Mouse (Mus musculus) intestine, embryonic 15.5 days (tissue): Measurements from ENCODE around the gene Arl10. TPM values are rescaled to one million over a fixed set of nuclear protein-coding genes. Genes with fewer than 3 reads are reported as not detected.
A peak's percentile ranks its signal among the peaks of the same experiment; 100 is the strongest.

Experiments
- ATAC-seq: fragments of 200-750 bp; cut with Nextera tagmentation; 2 replicates; pipeline ENCODE4 v1.8.0; 2017; ENCODE audit warnings: moderate TSS enrichment, moderate library complexity
- H3K27ac ChIP-seq: fragments of 300-500 bp; sonication (generic); 2 replicates; pipeline ENCODE4 v1.5.1; 2015; ENCODE audit warnings: mild to moderate bottlenecking, inconsistent platforms
- H3K27me3 ChIP-seq: fragments of 300-500 bp; sonication (generic); replicated peaks from 2 replicates; pipeline ENCODE4 v1.6.1; 2015; ENCODE audit warnings: inconsistent platforms
- H3K36me3 ChIP-seq: fragments of 300-500 bp; sonication (generic); 2 replicates; pipeline ENCODE4 v1.6.1; 2015; ENCODE audit warnings: inconsistent platforms
- H3K4me1 ChIP-seq: fragments of 300-500 bp; sonication (generic); replicated peaks from 2 replicates; pipeline ENCODE4 v1.6.1; 2015; ENCODE audit warnings: inconsistent platforms
- H3K4me2 ChIP-seq: fragments of 300-500 bp; sonication (generic); replicated peaks from 2 replicates; pipeline ENCODE4 v1.6.1; 2015; ENCODE audit warnings: mild to moderate bottlenecking, inconsistent platforms
- H3K4me3 ChIP-seq: fragments of 300-500 bp; sonication (generic); replicated peaks from 2 replicates; pipeline ENCODE4 v1.5.1; 2015; ENCODE audit warnings: inconsistent platforms
- H3K9ac ChIP-seq: fragments of 300-500 bp; sonication (generic); 2 replicates; pipeline ENCODE4 v1.6.1; 2015; ENCODE audit warnings: inconsistent platforms
- H3K9me3 ChIP-seq: fragments of 300-500 bp; sonication (generic); 2 replicates; pipeline ENCODE4 v1.6.1; 2016; ENCODE audit warnings: inconsistent platforms
- WGBS: fragments of 180-500 bp; shearing (Covaris S2); methylation state at CpG from one replicate; pipeline ENCODE4 v1.1.7; 2015; 5-methylcytosine and 5-hydroxymethylcytosine counted together
- polyA plus RNA-seq: library from polyadenylated mRNA; unstranded; fragments of >200 nt; fragmentation: Nextera tagmentation; extraction: Ambion mirVana; gene quantifications from 2 replicates; pipeline ENCODE4 v1.2.1, GENCODE M21; 2015

The Arl10 gene
- polyA plus RNA-seq, 1 experiment from 2014 or later = 21.7 TPM

DNA sequence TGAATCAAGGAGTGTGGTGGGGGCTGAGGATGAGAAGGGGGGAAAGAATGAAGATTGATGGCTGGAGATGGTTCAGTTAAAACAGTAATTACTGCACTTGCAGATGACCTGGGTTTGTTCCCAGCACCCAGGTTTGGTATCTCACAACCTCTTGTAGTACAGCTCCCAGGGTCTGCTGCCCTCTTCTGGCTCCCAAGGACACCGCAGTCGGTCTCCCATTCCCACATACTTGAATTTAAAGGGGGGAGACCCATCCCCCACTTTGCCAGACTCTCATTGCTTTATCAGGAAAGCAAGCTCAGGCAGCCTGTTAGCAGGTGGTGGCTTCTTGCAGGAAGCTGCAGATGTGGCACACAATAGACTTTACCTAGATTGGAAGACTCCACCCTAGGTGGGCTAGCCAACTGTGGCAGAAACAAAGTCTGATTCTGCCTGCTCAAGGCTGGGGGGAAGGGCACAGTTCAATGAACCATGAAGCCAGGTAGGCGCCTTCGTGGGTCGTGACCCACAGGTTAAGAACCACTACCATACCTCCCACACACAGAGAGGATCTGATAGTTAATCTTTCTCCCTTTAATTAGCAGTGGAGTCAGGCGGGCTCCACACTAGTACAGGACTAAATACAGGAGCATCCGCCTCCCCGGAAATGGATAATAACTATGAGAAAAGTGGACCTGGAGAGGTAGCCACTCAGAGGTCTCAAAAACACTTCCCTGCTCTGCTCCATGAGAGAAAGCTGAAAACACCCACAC lies 9.0 kb upstream of the Arl10 start:
- WGBS = 44% methylated on average over 8 of the region's 8 CpGs

DNA sequence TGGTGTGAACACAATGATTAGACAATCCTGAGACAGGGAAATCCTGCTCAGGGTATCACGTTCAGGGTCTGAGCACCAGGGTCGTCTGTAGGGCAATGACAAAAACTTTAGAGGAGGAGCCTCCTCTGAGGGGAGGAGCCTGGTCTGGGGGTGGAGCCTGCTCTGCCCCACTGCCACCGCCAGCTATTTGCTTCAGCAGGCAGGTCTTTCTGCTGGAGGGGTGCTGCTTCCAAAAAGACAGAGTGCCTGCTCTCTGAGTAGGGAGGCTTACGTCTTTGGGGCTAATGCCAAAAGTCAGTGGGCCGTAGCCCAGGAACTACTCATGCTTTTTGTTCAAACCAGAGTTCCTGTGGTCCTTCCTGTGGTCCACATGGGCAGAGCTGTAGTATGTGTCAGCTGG lies 6.4 kb upstream of the Arl10 start:
- 45% methylated on average over 5 of the region's 5 CpGs for WGBS
- Histone ChIP-seq H3K36me3 (no peaks in the 10 kb centered on the region), H3K27me3 (no peaks in the 10 kb centered on the region), H3K9me3 (no peaks in the 10 kb centered on the region), H3K4me2 (no peak overlapping the region), H3K4me1 (peaks cover 11% of the 10 kb centered on the region; the same call in 1 of the 2 replicates), H3K4me3 (no peak overlapping the region), H3K9ac (no peak overlapping the region), H3K27ac (no peak overlapping the region)
- ATAC-seq = no peak

More for the DNA sequence above, 9.0 kb upstream of the Arl10 start:
- Histone ChIP-seq H3K4me1 (peaks cover 11% of the 10 kb centered on the region; the same call in 1 of the 2 replicates), H3K4me2 (peak overlapping the region; percentile 87), H3K4me3 (peak overlapping the region; percentile 99), H3K27me3 (no peaks in the 10 kb centered on the region), H3K9ac (no peak overlapping the region), H3K27ac (peak overlapping the region; percentile 29; the same call in 1 of the 2 replicates), H3K9me3 (no peaks in the 10 kb centered on the region), H3K36me3 (peaks cover 2% of the 10 kb centered on the region)
- peak; percentile 61 for ATAC-seq

DNA sequence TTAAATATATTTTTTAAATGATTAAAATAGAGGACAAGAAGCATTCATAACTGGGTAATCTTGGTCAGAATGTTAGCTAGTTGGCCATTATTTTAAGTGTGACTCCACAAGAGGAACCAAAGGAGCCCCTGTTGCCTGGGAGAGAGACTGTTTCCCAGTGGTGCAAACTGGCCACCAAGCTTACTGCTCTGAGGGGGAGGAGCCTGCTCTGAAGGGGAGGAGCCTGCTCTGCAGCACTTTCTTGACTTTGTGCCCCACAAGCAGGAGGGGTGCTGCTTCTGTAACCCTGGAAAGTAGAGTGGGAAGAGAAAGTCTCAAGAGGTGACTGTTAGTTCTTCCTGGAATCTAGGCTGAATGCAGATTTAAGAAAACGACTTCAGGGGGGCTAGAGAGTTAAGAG lies 5.5 kb upstream of the Arl10 start:
- no peaks in the 10 kb centered on the region for H3K27me3 ChIP-seq
- no peak overlapping the region for H3K4me2 ChIP-seq
- ATAC-seq = no peak
- H3K36me3 ChIP-seq = no peaks in the 10 kb centered on the region
- no peaks in the 10 kb centered on the region for H3K9me3 ChIP-seq
- H3K4me1 ChIP-seq = peaks cover 8% of the 10 kb centered on the region; the same call in 1 of the 2 replicates
- H3K27ac ChIP-seq = no peak overlapping the region
- no peak overlapping the region for H3K9ac ChIP-seq
- no peak overlapping the region for H3K4me3 ChIP-seq
- WGBS = 56% methylated on average over 1 of the region's 1 CpGs

DNA sequence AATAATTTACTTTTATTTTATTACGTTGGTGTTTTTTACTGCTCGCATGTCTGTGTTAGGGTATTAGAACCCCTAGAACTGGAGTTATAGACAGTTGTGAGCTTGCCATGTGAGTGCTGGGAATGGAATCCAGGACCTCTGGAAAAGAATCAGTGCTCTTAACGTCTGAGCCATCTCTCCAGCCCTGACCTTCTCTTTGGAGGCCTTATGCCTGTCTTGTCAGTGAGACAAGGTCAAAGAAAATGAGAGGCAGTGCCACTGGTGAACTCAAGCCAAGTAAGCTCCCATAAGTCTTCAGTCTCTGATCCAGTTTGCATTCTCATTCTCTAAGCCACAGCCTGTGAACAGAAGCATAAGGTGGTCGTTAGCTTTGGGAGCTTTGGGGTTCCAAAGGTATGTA lies 4.1 kb upstream of the Arl10 start:
- Histone ChIP-seq H3K4me3 (no peak overlapping the region), H3K27me3 (no peaks in the 10 kb centered on the region), H3K9ac (no peak overlapping the region), H3K4me1 (peaks cover 5% of the 10 kb centered on the region), H3K4me2 (no peak overlapping the region), H3K36me3 (no peaks in the 10 kb centered on the region), H3K27ac (no peak overlapping the region), H3K9me3 (no peaks in the 10 kb centered on the region)
- WGBS = 76% methylated on average over 4 of the region's 4 CpGs
- no peak for ATAC-seq

DNA sequence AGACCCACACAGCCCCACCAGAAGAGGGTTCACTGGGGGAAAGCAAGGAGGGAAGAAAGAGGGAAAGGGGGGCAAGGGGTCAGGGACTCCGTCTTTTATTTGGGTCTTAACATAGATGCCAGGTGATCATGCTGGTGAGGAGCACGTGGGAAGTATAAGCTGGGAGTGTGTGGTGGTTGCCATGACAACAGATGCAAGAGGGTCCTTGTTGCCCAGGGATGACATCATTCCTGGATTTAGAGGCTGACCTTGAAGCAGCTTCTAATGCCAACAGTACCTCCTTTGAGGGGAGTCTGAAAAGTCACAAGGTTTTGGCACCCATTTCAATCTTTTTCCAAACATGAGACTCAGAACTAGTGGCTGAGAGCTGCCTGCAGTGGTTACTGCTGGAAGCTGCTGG lies 3.2 kb upstream of the Arl10 start:
- Histone ChIP-seq H3K4me2 (no peak overlapping the region), H3K4me3 (no peak overlapping the region)
- WGBS = 42% methylated on average over 2 of the region's 2 CpGs

DNA sequence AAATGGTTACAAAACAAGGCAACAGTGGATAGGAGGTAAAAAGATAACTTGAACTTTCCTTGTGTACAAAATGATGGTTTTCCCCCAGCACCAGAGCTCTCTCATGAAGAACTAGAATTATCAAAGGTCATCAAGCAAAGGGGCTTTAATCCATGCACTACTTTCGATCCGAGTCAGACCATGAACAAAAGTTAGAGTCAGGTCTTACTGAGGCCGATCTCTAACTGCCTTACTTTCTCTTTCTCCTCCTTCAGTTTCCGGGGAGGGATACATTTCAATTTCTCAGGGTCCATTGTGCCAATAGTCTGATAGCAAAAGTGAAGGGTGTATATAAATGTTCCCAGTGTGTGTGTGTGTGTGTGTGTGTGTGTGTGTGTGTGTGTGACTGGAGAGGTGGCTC lies 2.2 kb upstream of the Arl10 start:
- Histone ChIP-seq H3K4me1 (peaks cover 6% of the 10 kb centered on the region), H3K27ac (no peak overlapping the region), H3K27me3 (no peaks in the 10 kb centered on the region), H3K9me3 (no peaks in the 10 kb centered on the region), H3K4me2 (no peak overlapping the region), H3K4me3 (no peak overlapping the region), H3K9ac (no peak overlapping the region), H3K36me3 (no peaks in the 10 kb centered on the region)
- no peak for ATAC-seq
- 80% methylated on average over 4 of the region's 4 CpGs for WGBS

More for the DNA sequence above, 3.2 kb upstream of the Arl10 start:
- Histone ChIP-seq H3K9me3 (no peaks in the 10 kb centered on the region), H3K36me3 (no peaks in the 10 kb centered on the region), H3K27ac (no peak overlapping the region), H3K9ac (no peak overlapping the region), H3K27me3 (no peaks in the 10 kb centered on the region), H3K4me1 (peaks cover 6% of the 10 kb centered on the region)
- ATAC-seq = no peak

DNA sequence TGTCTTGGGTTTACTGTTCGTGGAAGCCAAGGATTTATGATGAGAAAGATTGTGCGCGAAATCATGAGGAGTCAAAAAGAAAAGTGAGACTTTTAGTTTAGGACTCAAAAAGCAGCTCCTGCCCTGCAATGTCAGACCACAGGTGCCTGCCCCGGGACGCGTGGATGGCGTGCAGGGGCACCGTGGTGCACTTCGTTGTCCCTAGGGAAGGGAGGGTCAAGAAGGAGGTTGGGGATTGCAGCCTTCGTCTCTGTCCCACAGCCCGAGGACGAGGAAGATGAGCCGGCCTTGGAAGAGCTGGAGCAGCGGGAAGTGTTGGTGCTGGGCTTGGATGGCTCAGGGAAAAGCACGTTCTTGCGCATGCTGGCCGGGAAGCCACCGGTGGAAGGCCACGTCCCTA lies 674 bp downstream of the Arl10 start:
- Histone ChIP-seq H3K4me1 (peaks cover 6% of the 10 kb centered on the region), H3K9me3 (no peaks in the 10 kb centered on the region), H3K27ac (peak overlapping the region; percentile 85; the same call in 1 of the 2 replicates), H3K4me3 (peak overlapping the region; percentile 99), H3K36me3 (peaks cover 11% of the 10 kb centered on the region; the same call in 1 of the 2 replicates), H3K27me3 (no peaks in the 10 kb centered on the region), H3K9ac (peak overlapping the region; percentile 96), H3K4me2 (peak overlapping the region; percentile 90)
- ATAC-seq = peak; percentile 34
- WGBS = 1% methylated on average over 19 of the region's 19 CpGs

DNA sequence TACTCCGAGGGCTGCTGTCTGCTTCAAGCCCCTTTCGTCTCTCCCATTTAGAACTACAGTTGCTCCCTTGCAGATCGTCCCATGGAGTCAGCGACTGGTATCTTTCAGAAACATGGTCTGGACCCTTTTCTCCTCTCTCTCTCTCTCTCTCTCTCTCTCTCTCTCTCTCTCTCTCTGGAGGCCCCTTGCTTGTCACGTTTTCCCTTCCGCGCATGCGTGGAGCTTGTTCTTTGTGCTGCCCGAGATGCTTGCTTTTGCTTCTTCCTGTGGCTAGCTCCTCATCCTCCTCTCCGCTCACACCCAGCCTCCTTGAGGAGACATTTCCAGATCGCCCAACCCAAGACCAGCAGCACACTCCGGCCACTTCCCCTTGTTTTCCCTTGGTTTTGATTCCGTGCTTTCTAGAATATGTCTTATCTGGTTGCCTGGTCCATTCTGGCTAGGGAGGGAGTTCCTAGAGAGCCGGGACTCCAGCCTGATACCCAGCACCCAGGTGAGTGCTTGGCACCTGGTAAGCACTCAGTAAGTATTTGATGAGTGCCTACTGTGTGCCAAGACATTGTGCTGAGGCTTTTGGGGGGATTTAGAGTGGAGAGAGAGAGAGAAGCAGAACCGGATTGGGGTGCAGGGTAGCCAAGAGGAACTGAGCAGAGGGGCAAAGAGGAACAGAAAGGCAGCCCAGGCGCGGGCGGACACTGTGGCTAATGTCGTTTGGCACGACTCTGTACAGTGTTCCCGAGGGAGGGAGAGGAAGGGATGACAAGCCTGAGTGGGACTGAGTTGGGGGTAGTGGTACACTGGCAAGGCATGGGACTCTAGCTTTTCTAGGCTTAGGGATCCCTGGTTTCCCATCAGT lies 3.1 kb downstream of the Arl10 start:
- Histone ChIP-seq H3K4me2 (no peak overlapping the region), H3K9me3 (no peaks in the 10 kb centered on the region), H3K4me1 (peaks cover 16% of the 10 kb centered on the region), H3K27me3 (no peaks in the 10 kb centered on the region), H3K27ac (no peak overlapping the region), H3K36me3 (peaks cover 18% of the 10 kb centered on the region), H3K9ac (no peak overlapping the region), H3K4me3 (no peak overlapping the region)
- 82% methylated on average over 21 of the region's 21 CpGs for WGBS
- no peak for ATAC-seq

DNA sequence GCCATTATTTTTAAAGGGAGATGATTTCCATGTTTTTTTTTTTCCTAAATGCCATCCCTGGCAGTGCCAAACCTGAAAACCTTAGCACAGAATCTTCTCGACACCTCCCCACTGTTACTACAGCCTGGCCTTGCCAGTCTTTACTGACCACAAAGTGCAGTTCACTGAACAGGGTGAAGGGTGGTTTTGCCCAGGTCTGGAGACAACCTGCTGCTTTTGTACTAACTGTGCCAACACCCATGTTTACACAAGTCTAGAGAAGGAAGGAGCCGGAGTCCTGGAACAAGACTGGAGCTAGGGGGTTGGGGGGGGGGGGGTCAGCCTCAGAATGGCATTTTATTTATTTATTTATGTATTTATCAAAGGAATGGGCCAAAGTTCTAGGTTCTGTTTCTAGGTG lies 6.6 kb downstream of the Arl10 start:
- Histone ChIP-seq H3K9ac (no peak overlapping the region), H3K4me2 (no peak overlapping the region), H3K9me3 (no peaks in the 10 kb centered on the region), H3K27me3 (no peaks in the 10 kb centered on the region), H3K4me1 (peaks cover 10% of the 10 kb centered on the region; the same call in 1 of the 2 replicates), H3K36me3 (peaks cover 35% of the 10 kb centered on the region), H3K27ac (no peak overlapping the region), H3K4me3 (no peak overlapping the region)
- WGBS = 60% methylated on average over 2 of the region's 2 CpGs
- no peak for ATAC-seq

DNA sequence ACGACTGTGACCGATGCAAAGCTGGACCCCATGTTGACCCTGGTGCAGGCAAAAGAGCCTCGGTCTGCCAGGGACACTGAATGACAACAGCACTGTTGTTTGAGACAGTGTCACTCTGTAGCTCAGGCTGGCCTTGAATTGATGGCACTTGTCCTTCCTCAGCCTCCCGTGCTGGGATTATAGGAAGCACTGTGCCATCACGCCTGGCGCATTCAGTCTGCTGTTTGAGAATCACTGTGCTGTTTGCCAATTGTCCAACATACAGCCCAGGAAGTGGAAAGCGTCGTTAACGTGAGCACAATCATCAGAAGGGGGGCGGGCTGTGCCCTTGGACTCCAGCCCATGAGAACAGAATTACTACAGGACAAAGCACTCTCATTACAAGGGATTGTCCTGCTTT lies 7.3 kb downstream of the Arl10 start:
- ATAC-seq = 0 out of 2 replicates have a peak, but pooled peaks have one; percentile 15
- H3K4me1 ChIP-seq = peaks cover 10% of the 10 kb centered on the region; the same call in 1 of the 2 replicates
- H3K9ac ChIP-seq = no peak overlapping the region
- H3K9me3 ChIP-seq = no peaks in the 10 kb centered on the region
- no peak overlapping the region for H3K4me2 ChIP-seq
- WGBS = 64% methylated on average over 10 of the region's 10 CpGs
- H3K4me3 ChIP-seq = no peak overlapping the region
- peaks cover 35% of the 10 kb centered on the region for H3K36me3 ChIP-seq
- no peak overlapping the region for H3K27ac ChIP-seq
- no peaks in the 10 kb centered on the region for H3K27me3 ChIP-seq

DNA sequence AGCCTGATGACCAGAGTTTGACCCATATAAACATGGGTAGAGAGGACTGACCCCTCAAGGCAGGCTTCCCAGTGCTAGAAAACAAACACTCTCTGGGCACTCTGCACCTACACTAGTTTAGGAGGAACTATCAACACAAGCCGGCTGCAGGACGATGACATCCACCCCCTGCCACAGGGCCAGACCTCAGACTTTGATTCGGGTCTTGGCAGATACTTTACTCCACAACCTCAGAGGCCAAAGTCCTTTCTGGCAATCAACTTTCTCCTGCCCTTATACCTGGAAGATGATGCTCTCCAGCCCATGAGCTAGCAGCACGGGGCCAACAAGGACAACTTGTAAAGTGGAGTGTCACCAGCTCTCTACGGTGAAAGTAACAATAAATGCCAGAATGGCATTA lies 8.0 kb downstream of the Arl10 start:
- WGBS = 67% methylated on average over 5 of the region's 5 CpGs
- ATAC-seq = peak; percentile 37; the same call in 1 of the 2 replicates
- Histone ChIP-seq H3K9ac (no peak overlapping the region), H3K4me3 (no peak overlapping the region), H3K27me3 (no peaks in the 10 kb centered on the region), H3K4me1 (peaks cover 10% of the 10 kb centered on the region; the same call in 1 of the 2 replicates), H3K4me2 (no peak overlapping the region), H3K36me3 (peaks cover 35% of the 10 kb centered on the region), H3K9me3 (no peaks in the 10 kb centered on the region), H3K27ac (no peak overlapping the region)

DNA sequence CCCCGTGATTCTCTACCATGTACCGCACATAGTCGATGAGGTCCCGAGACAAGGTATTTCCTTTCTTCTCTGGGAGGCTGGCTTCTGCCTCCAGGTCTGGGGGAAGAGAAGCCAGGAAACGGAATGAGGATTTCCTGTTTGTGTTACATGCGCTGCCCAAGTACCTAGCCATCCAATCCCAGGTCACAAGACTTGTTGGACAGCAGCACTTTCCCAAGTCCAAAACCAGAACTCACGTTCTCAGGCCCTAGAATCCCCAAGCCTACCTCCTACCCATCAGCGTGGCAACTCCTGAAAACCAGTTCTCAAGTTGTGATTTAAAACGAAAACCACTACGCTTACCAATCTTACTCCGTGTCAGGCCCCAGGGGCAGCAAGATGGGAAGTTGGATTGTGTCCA lies 11.0 kb downstream of the Arl10 start:
- peaks cover 27% of the 10 kb centered on the region for H3K36me3 ChIP-seq
- ATAC-seq = no peak
- H3K27ac ChIP-seq = no peak overlapping the region
- no peak overlapping the region for H3K4me2 ChIP-seq
- 90% methylated on average over 11 of the region's 11 CpGs for WGBS
- H3K4me3 ChIP-seq = no peak overlapping the region
- H3K27me3 ChIP-seq = no peaks in the 10 kb centered on the region
- no peaks in the 10 kb centered on the region for H3K9me3 ChIP-seq
- H3K4me1 ChIP-seq = peaks cover 9% of the 10 kb centered on the region; the same call in 1 of the 2 replicates
- no peak overlapping the region for H3K9ac ChIP-seq
